Mouse (Mus musculus): ENCODE data around the gene Prc1. TPM values are rescaled to one million over a fixed set of nuclear protein-coding genes. Genes with fewer than 3 reads are reported as not detected.

The Prc1 gene
- total RNA-seq (2015) = 151 and 153 TPM in 2 replicates
- 210 and 224 TPM in 2 replicates for total RNA-seq (2017)

DNA sequence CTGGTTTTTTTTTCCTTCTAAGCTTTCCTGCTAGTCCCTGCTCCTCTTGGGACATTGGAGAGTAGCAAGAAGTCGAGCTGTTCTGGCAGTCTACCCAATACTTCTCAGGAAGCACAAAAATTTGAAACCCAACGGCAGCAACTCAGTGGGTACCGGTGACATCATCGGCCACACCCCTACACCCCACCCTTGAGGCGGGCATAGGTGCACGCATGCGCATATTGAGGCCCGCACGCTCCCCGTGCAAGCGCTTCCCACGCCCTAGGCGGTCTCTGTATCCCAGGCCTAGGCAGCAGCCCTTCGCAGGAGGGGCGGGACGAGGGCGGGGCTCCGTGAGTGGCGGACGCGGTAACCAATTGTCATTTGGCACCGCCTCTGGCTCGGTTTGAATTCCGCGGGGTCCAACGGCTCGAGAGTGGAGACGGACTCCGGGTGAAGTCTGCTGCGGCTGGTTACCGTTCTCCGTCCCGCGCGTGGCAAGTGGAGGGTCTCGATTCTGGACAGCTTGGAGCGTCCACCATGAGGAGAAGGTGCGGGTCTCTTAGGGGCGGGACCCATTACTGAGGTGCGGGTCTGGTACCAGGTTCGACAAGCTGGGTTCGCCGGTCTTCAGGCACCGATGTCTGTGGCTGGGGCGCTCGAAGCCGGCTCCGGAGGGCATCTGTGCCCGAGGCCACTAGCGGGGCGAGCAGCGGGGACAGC lies at the start of gene Prc1:
Gene Prc1 (plus strand): TSS at position 389 of the 702 bp plus-strand sequence.
- peak; percentile 100 for ATAC-seq (ENCODE audit: poor library complexity, severe bottlenecking)

GRCm38 (mm10) chr7:80244851-80245250 lies 49.4 kb upstream of the Prc1 start:
- ATAC-seq (ENCODE audit: poor library complexity, severe bottlenecking) = no peak

DNA sequence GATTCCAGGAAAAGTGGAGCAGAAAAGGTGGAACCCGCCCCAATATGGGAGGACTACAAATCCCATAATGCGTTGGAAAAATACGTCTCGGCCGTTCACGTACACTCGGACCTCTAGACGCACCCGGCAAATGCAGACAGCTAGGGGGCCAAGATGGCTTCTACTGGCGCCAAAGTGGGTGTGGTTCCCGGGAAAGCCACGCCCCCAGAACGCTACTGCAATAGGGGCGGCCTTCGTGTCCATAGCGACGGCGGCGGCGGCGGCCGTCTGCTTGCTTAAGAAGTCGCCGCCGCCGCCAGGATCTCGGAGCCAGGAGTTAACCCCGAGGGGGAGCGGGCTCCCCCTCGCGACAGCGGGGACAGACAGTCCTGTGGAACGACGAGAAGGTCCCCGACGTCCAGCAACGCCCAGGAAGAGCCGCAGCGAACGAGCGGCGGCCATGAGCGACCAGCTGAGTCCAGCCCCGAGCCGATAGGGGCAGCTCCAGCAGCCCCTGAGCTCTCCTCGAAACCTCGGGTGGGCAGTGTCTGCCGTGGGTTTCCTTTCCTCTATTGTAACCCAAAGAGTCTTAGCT lies 48.0 kb upstream of the Prc1 start, which contains the start of gene Ttll13:
Gene Ttll13 (plus strand): TSS at position 229 of the 574 bp plus-strand sequence.
- ATAC-seq (ENCODE audit: poor library complexity, severe bottlenecking) = peak; percentile 99

DNA sequence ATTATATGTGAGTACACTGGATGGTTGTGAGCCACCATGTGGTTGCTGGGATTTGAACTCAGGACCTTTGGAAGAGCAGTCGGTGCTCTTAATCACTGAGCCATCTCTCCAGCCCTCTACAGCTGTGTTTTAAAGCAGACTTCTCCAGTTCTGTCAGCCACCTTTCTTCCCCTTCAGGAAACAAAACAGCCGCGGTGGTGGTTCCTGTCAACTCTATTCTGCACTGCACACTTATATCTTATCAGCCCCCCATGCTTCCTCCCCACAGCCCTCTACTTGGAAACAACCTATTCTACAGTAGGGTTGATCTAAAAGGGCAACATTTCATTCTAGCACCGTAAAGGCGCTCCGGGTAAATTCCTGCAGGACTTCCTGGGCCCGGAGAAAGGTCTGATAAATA lies 47.4 kb upstream of the Prc1 start:
- ATAC-seq (ENCODE audit: poor library complexity, severe bottlenecking) = no peak

DNA sequence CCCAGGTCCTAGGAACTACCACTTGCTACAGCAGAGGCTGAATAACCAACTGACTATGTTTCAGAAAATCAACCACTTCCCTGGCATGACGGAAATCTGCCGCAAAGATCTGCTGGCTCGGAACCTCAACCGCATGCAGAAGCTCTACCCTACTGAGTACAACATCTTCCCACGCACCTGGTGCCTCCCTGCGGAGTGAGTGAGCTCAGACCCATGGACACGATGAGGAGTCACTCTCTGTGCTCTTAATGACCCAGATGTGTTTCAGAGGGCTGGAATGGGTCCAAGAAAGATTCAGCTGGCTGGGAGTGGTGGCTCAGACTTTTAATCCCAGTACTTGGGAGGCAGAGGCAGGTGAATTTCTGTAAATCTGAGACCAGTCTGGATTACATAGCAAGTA lies 41.8 kb upstream of the Prc1 start:
- no peak for ATAC-seq (ENCODE audit: poor library complexity, severe bottlenecking)

- ATAC-seq (ENCODE audit: poor library complexity, severe bottlenecking) = no peak
Observed at GRCm38 (mm10) chr7:80252886-80253285, 41.4 kb upstream of the Prc1 start.

GRCm38 (mm10) chr7:80255981-80256380 lies 38.3 kb upstream of the Prc1 start:
- no peak for ATAC-seq (ENCODE audit: poor library complexity, severe bottlenecking)

GRCm38 (mm10) chr7:80257706-80258105 lies 36.5 kb upstream of the Prc1 start:
- no peak for ATAC-seq (ENCODE audit: poor library complexity, severe bottlenecking)

- peak; percentile 98 for ATAC-seq (ENCODE audit: poor library complexity, severe bottlenecking)
Observed at GRCm38 (mm10) chr7:80260625-80261371, 33.5 kb upstream of the Prc1 start, which contains the start of gene Ngrn. Gene Ngrn (plus strand): TSS chr7:80261215.

GRCm38 (mm10) chr7:80261372-80261990 lies 32.8 kb upstream of the Prc1 start:
- no peak; the same call in none of the 2 replicates for ATAC-seq (ENCODE audit: poor library complexity, severe bottlenecking)

DNA sequence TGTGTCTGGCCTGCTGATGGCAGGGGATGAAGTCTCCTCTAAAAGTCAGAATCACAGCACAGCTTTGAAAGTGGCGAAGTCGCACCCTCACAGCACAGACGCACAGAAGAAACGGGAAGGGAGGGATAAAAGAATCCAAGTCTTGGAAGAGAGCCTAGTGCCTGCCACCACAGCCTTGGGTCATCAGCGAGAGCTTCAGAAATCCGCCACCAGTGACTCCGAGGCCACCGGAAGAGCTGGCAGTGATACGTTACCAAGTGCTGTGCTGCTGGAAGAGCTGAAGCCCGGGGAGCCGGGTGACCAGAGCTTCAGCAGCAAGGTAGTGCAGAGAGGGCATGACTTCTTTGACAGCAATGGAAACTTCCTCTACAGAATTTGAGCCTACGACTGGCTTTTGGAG lies 29.6 kb upstream of the Prc1 start:
- ATAC-seq (ENCODE audit: poor library complexity, severe bottlenecking) = no peak

DNA sequence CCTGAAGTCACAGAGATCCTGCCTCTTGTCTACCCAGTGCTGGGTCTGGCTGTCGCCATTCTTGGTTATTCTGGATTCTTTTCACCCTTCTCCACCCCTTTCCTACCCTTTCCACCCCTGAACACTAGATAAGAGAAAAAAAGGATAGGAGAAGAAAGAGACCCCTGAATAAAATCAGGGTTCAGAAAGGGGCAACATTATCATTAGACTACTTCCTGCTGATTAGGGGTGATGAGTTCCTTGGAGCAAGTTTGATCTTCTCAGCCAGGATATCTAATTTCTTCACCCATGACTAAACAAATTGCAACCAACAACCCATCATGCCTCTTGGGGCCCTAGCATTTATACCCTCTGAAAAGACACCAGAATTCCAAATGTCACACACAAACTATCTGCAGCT lies 26.5 kb upstream of the Prc1 start:
- ATAC-seq (ENCODE audit: poor library complexity, severe bottlenecking) = no peak

- ATAC-seq (ENCODE audit: poor library complexity, severe bottlenecking) = peak; percentile 98
Observed at GRCm38 (mm10) chr7:80268897-80269750, 25.1 kb upstream of the Prc1 start, which contains the start of gene Vps33b. Gene Vps33b (plus strand): TSS chr7:80269649.

- peak; percentile 27; the same call in 1 of the 2 replicates for ATAC-seq (ENCODE audit: poor library complexity, severe bottlenecking)
Observed at GRCm38 (mm10) chr7:80269751-80270255, 24.4 kb upstream of the Prc1 start.

DNA sequence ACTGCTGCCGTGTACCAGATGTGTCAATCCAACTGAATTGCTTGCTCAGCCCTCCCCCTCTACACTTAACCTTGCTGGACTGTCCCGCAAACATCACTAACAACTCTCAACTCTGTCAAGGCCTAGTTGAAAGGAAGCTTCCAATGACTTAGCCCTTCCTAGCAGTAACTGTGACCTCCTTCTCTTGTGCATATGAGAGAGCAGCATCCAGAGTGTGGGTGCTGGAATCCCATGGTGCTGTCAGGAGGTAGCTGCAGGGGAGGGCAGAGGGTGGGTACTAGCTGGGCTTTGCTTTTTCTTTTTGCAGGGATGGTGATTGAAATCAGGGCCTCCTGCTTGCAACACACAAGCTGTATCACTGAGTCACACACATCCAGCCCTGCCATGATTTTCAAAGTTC lies 20.8 kb upstream of the Prc1 start:
- no peak for ATAC-seq (ENCODE audit: poor library complexity, severe bottlenecking)

GRCm38 (mm10) chr7:80276374-80276773 lies 17.9 kb upstream of the Prc1 start:
- no peak for ATAC-seq (ENCODE audit: poor library complexity, severe bottlenecking)

GRCm38 (mm10) chr7:80280032-80280431 lies 14.2 kb upstream of the Prc1 start:
- no peak for ATAC-seq (ENCODE audit: poor library complexity, severe bottlenecking)

DNA sequence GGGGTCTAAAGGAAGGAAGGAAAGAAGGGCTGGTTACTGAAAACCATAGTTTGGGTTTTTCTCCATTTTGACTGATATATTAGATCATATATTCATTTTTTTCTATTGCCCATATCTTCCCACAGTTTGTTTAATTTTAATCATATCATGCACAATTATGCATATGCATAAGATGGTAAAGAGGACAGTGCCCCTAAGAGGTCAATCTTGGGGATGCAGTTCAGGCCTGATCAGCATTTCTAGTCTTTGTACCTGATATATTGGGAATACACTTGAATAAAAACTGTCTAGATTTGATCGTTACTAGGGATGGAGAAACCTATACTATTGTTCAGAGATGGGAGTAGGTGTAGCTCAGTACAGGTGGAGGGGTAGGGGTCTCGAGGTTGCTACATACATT lies 13.3 kb upstream of the Prc1 start:
- no peak for ATAC-seq (ENCODE audit: poor library complexity, severe bottlenecking)

DNA sequence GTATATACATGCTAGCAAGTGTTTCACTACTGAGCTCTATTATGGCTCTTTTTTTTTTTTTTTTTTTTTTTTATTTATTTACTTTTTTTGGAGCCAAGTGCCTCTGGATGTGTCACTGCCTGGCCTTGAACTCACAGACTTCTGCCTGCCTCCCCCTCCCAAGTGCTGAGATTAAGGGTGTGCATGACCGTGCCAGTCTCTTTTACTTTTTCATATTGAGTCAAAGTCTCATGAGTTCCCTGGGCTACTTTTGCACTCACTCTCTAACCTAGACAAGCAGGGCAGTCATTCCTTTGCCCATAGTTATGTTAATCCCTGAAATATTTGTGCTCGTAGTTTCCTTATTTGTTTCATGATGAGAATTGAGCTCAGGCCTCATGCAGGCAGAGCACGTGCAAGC lies 12.6 kb upstream of the Prc1 start:
- ATAC-seq (ENCODE audit: poor library complexity, severe bottlenecking) = no peak
